8 mouse cellular contexts compared by ENCODE assay signal in the genomic region with DNA sequence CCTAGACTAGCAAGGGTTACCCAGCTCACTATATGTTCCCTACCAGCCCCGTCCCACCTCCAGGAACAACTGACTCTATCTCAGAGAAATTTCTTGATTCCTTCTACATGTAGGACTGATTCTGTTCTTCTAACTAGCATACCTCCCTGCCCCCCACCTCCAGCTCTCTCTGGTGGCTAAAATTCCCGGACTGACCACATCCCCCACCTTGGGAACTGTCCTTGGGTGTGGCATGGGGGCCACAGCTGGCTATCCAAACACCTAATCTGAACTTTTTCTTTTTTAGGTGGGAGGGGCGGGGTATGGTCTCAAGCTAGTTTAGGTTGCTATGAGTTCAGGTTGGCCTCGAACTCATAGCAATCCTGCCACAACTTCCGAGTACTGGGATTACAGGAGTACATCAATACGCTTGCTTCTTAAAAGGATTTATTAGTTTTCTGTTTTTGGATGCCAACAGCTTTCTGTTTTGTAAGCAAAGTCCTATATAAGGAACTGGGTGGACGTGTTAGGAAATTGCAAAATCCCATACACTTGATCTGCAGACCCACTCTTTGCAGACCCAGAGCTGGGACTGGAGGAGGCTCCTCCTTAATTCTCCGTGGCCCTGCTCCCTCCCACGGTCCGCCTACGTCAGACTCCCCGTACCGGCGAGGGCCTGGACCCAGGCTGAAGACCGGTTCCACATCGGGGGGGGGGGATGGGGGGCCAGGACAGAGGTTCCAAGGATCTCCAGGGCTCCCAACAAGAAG. TPM values are rescaled to one million over a fixed set of nuclear protein-coding genes. Genes with fewer than 3 reads are reported as not detected.
A peak's percentile ranks its signal among the peaks of the same experiment; 100 is the strongest.
DNase-seq lines count a peak whose midpoint lies in the region; ATAC-seq and TF ChIP-seq lines count a peak whose summit lies in the region.

No protein-coding gene starts in this region.

- H3K4me1 ChIP-seq in kidney, embryonic 16.5 days (ENCODE audit: insufficient read depth, low read length) = peaks cover 40% of the 10 kb centered on the region
- H3K4me1 ChIP-seq in forebrain, embryonic 15.5 days = peaks cover 35% of the 10 kb centered on the region
- peaks cover 3 to 12% of the 10 kb centered on the region in 2 experiments; a peak in 3 of 4 replicates for H3K4me1 ChIP-seq in liver, embryonic 14.5 days (replicated peaks; ENCODE audit: control insufficient read depth in 2 of 2, insufficient read depth in 2 of 2, low read length in 1 of 2)
- peaks cover 20% of the 10 kb centered on the region for H3K4me1 ChIP-seq in stomach, postnatal 0 days (replicated peaks; ENCODE audit: control insufficient read depth, insufficient read depth)

- 16% methylated on average over 16 of the region's 16 CpGs for WGBS in kidney, embryonic 16.5 days
- WGBS in forebrain, embryonic 15.5 days = 19% methylated on average over 16 of the region's 16 CpGs
- 14% methylated on average over 16 of the region's 16 CpGs for WGBS in liver, embryonic 14.5 days (ENCODE audit: insufficient replicate concordance)
- WGBS in stomach, postnatal 0 days = 9% methylated on average over 16 of the region's 16 CpGs

- H3K36me3 ChIP-seq in kidney, embryonic 16.5 days (ENCODE audit: insufficient read depth, low read length) = no peaks in the 10 kb centered on the region
- H3K36me3 ChIP-seq in forebrain, embryonic 15.5 days = no peaks in the 10 kb centered on the region
- H3K36me3 ChIP-seq in liver, embryonic 14.5 days (replicated peaks; ENCODE audit: control insufficient read depth, insufficient read depth, low read depth) = no peaks in the 10 kb centered on the region
- no peaks in the 10 kb centered on the region for H3K36me3 ChIP-seq in stomach, postnatal 0 days (ENCODE audit: control insufficient read depth, insufficient read depth, low read length)

- peak; percentile 87 for ATAC-seq in kidney, embryonic 16.5 days (ENCODE audit: low FRiP score, low TSS enrichment)
- ATAC-seq in activated CD4-positive, CD25-positive, alpha-beta regulatory T cell, adult 4 months = peak; percentile 9
- ATAC-seq in forebrain, embryonic 15.5 days (replicated peaks) = peak; percentile 83
- peak; percentile 62 for ATAC-seq in liver, embryonic 14.5 days (ENCODE audit: insufficient read depth)
- peak; percentile 72; the same call in 1 of the 2 replicates for ATAC-seq in stomach, postnatal 0 days (ENCODE audit: low FRiP score, low TSS enrichment)

- H3K4me3 ChIP-seq in kidney, embryonic 16.5 days (ENCODE audit: low read length) = peak overlapping the region; percentile 68
- H3K4me3 ChIP-seq in forebrain, embryonic 15.5 days = peak overlapping the region; percentile 67
- H3K4me3 ChIP-seq in liver, embryonic 14.5 days (ENCODE audit: insufficient read depth in 1 of 2, low read depth in 2 of 2, low read length in 2 of 2) = peak overlapping the region; percentile 65 to 73
- peak overlapping the region; percentile 53 for H3K4me3 ChIP-seq in stomach, postnatal 0 days (ENCODE audit: low read depth, low read length)

- no peaks in the 10 kb centered on the region for H3K27me3 ChIP-seq in kidney, embryonic 16.5 days (ENCODE audit: insufficient read depth, low read length)
- no peaks in the 10 kb centered on the region for H3K27me3 ChIP-seq in forebrain, embryonic 15.5 days
- H3K27me3 ChIP-seq in liver, embryonic 14.5 days (ENCODE audit: control insufficient read depth, insufficient read depth, low read length) = no peaks in the 10 kb centered on the region
- H3K27me3 ChIP-seq in stomach, postnatal 0 days (ENCODE audit: control insufficient read depth, insufficient read depth, low read length) = no peaks in the 10 kb centered on the region

- H3K4me2 ChIP-seq in kidney, embryonic 16.5 days (replicated peaks; ENCODE audit: low read depth, low read length) = peak overlapping the region; percentile 43
- H3K4me2 ChIP-seq in forebrain, embryonic 15.5 days (replicated peaks) = peak overlapping the region; percentile 39
- H3K4me2 ChIP-seq in liver, embryonic 14.5 days (ENCODE audit: low read depth) = peak overlapping the region; percentile 91
- peak overlapping the region; percentile 51 for H3K4me2 ChIP-seq in stomach, postnatal 0 days (replicated peaks; ENCODE audit: low read depth)

- TF ChIP-seq EP300 in liver, embryonic 14.5 days (IDR thresholded peaks at IDR 0.05; ENCODE audit: low read depth) = no peak
- TF ChIP-seq EP300 in stomach, postnatal 0 days (optimal IDR thresholded peaks at IDR 0.05) = no peak

- DNase-seq in kidney, postnatal 14 days = no peak
- no peak for DNase-seq in liver, embryonic 14.5 days (ENCODE audit: low read depth in 3 of 3, low spot score in 3 of 3)
- DNase-seq in stomach, postnatal 0 days (ENCODE audit: low spot score) = no peak
- no peak for DNase-seq in right cerebral cortex, postnatal 4 days
- DNase-seq in Muller cell, postnatal 12 days (ENCODE audit: inconsistent ontology term) = no peak

- H3K27ac ChIP-seq in kidney, embryonic 16.5 days (ENCODE audit: low read length) = peak overlapping the region; percentile 87
- peak overlapping the region; percentile 76 for H3K27ac ChIP-seq in forebrain, embryonic 15.5 days (replicated peaks)
- H3K27ac ChIP-seq in liver, embryonic 14.5 days = no peak overlapping the region
- peak overlapping the region; percentile 91 for H3K27ac ChIP-seq in stomach, postnatal 0 days (replicated peaks)

- no peaks in the 10 kb centered on the region for H3K9me3 ChIP-seq in kidney, embryonic 16.5 days (ENCODE audit: low read length)
- H3K9me3 ChIP-seq in forebrain, embryonic 15.5 days = no peaks in the 10 kb centered on the region
- no peaks in the 10 kb centered on the region for H3K9me3 ChIP-seq in liver, embryonic 14.5 days (ENCODE audit: control insufficient read depth, low read length)
- H3K9me3 ChIP-seq in stomach, postnatal 0 days (ENCODE audit: control insufficient read depth, low read length) = no peaks in the 10 kb centered on the region

- H3K9ac ChIP-seq in kidney, embryonic 16.5 days (replicated peaks; ENCODE audit: low read length) = peak overlapping the region; percentile 83
- H3K9ac ChIP-seq in forebrain, embryonic 15.5 days (replicated peaks) = peak overlapping the region; percentile 61
- H3K9ac ChIP-seq in liver, embryonic 14.5 days (replicated peaks) = peak overlapping the region; percentile 70
- H3K9ac ChIP-seq in stomach, postnatal 0 days (ENCODE audit: low read length) = peak overlapping the region; percentile 76

- TF ChIP-seq CTCF in liver, embryonic 14.5 days (IDR thresholded peaks at IDR 0.05; ENCODE audit: low read depth) = no peak
- TF ChIP-seq CTCF in stomach, postnatal 0 days (IDR thresholded peaks at IDR 0.05; ENCODE audit: low read depth) = no peak

RNA-seq across cellular contexts. Expression of gene Inpp5a, which starts 0.8 kb away (rescaled TPM):
- polyA plus RNA-seq in kidney, embryonic 16.5 days (2015; fragmentation: Nextera tagmentation; extraction: Ambion mirVana) = 16.0 and 17.7 TPM in 2 replicates
- polyA plus RNA-seq in activated CD4-positive, CD25-positive, alpha-beta regulatory T cell, adult 4 months (2017; shearing (Covaris generic)) = 1 to 10 TPM; 4.8 to 6.5 TPM
- polyA plus RNA-seq in forebrain, embryonic 15.5 days (2015; fragmentation: Nextera tagmentation; extraction: Ambion mirVana) = 10.8 and 12.7 TPM in 2 replicates
- 1.8 and 2.4 TPM in 2 replicates for polyA plus RNA-seq in liver, embryonic 14.5 days (2012; rRNA removed)
- 3.5 and 5.0 TPM in 2 replicates for polyA plus RNA-seq in liver, embryonic 14.5 days (2014; fragmentation: Nextera tagmentation; extraction: Ambion mirVana)
- 25.4 and 27.6 TPM in 2 replicates for polyA plus RNA-seq in stomach, postnatal 0 days (2015; fragmentation: Nextera tagmentation; extraction: Ambion mirVana)

Comparison
In these comparisons a context has a peak if more than half of its experiments do, and no peak if none do; other contexts are left out.
1. ATAC-seq: peak in every context shown above with its lines; median percentile 87 in kidney, embryonic 16.5 days; 83 in forebrain, embryonic 15.5 days; 72 in stomach, postnatal 0 days; 62 in liver, embryonic 14.5 days; 9 in activated CD4-positive, CD25-positive, alpha-beta regulatory T cell, adult 4 months.
2. H3K4me2 ChIP-seq: peak in every context shown above with its lines; median percentile 91 in liver, embryonic 14.5 days; 51 in stomach, postnatal 0 days; 43 in kidney, embryonic 16.5 days; 39 in forebrain, embryonic 15.5 days.